Mouse (Mus musculus) liver, embryonic 14.5 days (tissue): ENCODE results near the gene Lzts2.

Source experiments
- CTCF ChIP-seq: IDR thresholded peaks from 2 replicates; pipeline ENCODE4 v1.5.1; 2016; ENCODE audit warnings: antibody characterized with exemption, low read depth, control low read depth
- EP300 ChIP-seq: IDR thresholded peaks from 2 replicates; pipeline ENCODE4 v1.6.1; 2016; ENCODE audit warnings: antibody characterized with exemption, low read depth

GRCm38 (mm10) chr19:45057724-45058112, 43.5 kb downstream of the Lzts2 start:
- TF ChIP-seq CTCF (no peak), EP300 (no peak)
